Mouse (Mus musculus) cerebellum, postnatal 36 days (tissue): ENCODE measurements at regions not wholly inside any gene's neighbourhood (a gene's known extent, or its start where the extent isn't known, plus 50 kb on each side); places are given as distances from the start of the nearest gene placed in this dataset.

Source experiments
- DNase-seq, 2 experiments: peaks; one replicate each; pipeline ENCODE4 v3.0.0; 2021 to 2022; ENCODE audit warnings: mixed read lengths in 2 of 2

GRCm38 (mm10) chr1:73533526-73533925, 517.8 kb upstream of the Tnp1 start:
- DNase-seq: no peak

- peak; percentile 32 to 34 for DNase-seq
Observed at GRCm38 (mm10) chr1:73532316-73532715, 516.6 kb upstream of the Tnp1 start.

GRCm38 (mm10) chr1:73531831-73532230, 516.1 kb upstream of the Tnp1 start:
- DNase-seq: no peak

GRCm38 (mm10) chr1:73530326-73530725, 514.6 kb upstream of the Tnp1 start:
- DNase-seq: no peak

- DNase-seq: peak; percentile 76 to 81
Observed at GRCm38 (mm10) chr1:73528623-73529022, 512.9 kb upstream of the Tnp1 start.

- no peak for DNase-seq
Observed at GRCm38 (mm10) chr1:73516441-73516840, 500.7 kb upstream of the Tnp1 start.

- no peak for DNase-seq
Observed at GRCm38 (mm10) chr1:73515781-73516180, 500.1 kb upstream of the Tnp1 start.

DNA sequence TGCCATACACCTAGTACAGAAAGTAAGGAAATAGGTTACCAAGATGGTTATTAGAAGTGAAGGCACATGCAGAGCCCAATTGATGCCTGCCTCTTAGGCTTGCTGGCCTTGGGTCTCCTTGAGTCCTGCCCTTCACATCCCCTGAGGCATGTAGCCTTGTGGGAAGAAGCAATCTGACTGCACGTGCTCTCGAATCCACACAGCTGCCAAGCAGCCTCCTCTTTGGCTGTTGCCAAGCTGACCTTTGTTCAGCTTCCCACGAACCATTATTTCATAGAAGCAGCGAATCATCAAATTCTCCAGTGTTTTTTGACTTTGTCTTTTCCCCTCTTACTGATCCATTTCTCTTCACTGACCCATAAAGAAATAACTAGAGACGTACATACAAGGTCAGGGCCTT, 498.1 kb upstream of the Tnp1 start:
- no peak for DNase-seq

DNA sequence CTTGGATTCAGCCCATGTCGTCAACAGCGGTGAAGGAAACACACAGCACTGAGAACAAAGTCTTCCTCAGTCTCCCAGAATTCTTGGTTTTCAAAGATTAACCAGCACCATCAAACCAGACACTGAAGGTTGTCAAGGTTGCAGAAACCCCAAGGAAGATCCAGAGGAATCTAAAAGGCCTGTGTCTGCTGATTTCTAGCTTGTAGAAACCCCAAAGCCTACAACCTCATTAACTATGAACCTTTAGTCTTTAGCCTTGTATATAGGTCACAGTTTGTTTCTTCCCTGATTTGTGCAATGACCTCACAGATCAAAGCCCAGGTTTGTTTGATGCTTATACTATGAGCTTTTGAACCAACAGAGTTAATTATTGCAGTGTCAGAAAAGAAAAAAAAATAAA, 497.1 kb upstream of the Tnp1 start:
- DNase-seq: no peak

DNA sequence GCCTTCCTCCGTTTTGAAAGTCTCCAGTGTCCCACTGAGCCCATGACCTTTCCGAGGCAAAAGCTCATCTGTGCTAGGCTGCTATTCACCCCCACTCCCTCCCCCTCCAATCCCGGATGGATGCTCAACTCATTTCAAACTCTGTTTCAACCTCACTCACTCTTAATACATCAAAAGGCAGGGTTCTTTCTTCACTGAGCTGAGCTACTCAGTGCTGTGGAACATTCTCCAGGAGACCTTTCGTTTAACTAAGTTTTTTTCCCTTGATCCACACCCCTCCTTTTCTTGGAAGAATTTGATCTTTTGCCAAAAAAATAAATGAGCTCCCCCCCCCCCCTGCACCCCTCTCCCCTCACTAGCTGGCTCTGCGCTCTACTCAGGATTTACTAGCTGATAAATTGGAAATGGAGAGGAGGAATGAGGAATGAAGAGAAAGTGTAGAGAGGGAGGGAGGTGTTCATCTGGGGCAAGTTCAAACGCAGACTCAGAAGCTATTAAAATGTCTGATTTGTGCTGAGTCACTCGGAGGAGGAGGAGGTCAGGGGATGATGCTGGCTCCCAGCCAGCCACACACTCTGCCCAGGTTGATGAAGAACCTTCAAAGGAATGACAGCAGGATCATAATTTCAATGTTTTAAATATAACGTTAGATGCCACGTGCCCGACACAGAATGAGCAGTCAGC, 491.5 kb upstream of the Tnp1 start:
- DNase-seq: no peak

GRCm38 (mm10) chr1:73503611-73504010, 487.9 kb upstream of the Tnp1 start:
- no peak for DNase-seq

DNA sequence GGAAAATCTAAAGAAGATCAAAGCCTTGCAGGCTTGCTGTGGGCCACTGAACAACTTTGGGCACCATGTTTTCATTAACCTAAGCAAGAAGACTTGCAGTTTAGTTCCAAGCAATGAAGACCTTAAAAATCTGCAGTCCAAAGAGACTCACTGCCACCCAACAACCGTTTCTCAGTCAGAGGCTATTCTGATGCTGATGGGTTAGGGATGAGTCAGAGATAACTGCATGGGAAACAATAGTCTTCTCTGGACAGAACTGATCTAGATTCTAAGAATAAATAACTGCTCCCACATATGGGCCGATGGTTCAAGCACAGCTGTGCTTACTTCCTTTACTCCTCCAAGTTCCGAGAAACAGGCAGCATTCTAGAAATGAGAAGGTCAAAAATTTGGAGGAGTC, 485.0 kb upstream of the Tnp1 start:
- DNase-seq: no peak

- no peak for DNase-seq
Observed at GRCm38 (mm10) chr1:73495971-73496749, 480.5 kb upstream of the Tnp1 start.

DNA sequence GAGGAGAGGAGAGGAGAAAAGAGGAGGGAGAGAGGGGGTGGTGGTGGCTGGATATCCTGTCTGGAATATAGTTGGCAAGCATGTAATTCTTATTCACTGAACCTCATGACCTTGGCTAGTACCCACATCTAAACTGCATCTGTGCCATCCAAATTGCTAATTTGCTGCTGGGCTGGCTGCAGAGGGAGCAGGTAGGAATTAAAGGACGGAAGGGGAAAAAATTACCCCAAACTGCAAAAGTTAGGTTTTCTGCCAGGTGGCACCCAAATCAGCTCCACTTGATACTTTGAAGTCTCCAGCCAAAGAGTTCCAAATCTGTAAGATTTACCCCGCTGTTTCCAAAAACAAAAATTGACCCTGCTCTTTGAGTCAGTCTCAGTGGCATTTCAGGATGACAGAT, 466.2 kb upstream of the Tnp1 start:
- DNase-seq: no peak

DNA sequence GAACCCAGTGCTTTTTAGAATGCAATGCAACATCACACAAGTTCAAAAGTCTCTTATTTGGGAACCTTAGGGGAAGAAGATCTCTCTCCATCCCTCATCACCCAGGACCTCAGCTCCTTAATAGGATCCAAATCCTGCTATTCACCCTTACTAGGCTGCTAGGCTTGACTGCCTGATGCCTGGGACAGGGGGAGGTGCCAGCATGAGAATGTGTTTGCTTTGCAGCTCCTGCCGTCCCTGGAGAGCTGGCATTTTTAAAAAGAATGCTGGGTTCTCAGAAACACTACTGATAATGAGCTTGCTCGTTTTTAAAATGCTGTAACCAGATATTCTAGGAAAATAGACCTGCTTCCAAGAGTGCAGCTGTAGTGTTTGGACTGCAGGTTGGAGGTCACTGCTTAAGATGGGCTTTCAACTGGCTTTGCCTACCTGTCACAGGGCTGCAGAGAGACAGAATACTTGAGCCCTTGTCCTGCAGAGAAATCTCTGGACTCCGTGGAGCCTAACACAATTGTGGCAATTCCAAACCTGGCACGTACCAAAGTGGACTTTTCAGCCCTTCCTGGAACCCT, 463.7 kb upstream of the Tnp1 start:
- no peak for DNase-seq

GRCm38 (mm10) chr1:73460598-73460997, 444.9 kb upstream of the Tnp1 start:
- DNase-seq: no peak

- DNase-seq: no peak
Observed at GRCm38 (mm10) chr1:73459754-73460534, 444.2 kb upstream of the Tnp1 start.

DNA sequence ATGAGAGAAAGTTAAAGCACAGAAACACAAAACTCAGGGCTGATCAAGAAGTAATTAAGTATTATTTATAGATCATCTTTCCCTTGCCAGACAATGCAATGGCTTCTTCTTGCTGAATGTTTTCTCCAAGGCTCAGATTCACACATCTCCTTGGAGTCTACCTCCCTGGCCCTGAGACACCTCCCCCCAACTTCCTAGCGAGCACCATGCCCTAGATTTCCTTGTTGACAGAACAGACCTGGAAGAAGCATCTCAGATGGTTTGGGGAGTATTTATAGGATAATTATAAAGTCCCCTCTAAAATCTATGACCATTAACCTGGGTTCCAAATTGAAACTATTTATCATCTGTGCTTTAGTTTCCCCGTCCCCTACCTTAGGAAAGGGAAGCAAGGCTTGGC, 441.6 kb upstream of the Tnp1 start:
- no peak for DNase-seq

GRCm38 (mm10) chr1:73456359-73457062, 440.8 kb upstream of the Tnp1 start:
- DNase-seq: no peak

DNA sequence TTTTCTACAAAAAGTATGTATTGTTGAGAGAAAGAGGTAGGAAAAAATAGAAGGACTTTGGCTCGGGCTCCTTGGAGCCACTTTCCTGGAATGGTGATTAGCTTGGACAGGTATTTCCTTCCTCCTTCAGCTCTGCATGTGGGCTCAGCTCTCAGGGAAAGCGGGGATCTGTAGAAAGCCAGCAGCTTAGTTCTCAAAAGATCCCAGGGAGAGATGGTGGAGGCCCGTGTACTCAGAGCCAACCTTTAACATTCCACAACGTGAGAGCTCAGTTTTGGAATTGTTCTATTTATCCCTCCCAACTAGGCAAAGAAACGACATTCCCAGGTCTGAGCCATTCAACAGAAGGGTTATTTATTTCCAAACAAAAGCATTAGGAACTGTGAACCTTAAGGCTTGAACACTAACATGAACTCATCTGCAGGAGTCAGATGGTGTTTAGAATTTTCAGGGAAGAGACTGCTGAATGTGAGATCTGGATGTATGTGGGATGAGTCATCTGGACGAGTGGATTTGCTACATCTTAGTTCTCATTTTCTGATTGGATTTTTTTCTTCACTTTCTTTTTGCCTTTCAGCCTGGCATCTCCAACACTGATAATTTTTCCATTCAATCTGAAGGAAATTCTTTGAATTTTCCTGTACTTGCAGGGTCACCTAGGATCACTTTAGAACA, 428.6 kb upstream of the Tnp1 start:
- DNase-seq: no peak

- DNase-seq: no peak
Observed at GRCm38 (mm10) chr1:73438385-73438784, 422.7 kb upstream of the Tnp1 start.

- no peak for DNase-seq
Observed at GRCm38 (mm10) chr1:73428101-73428500, 412.4 kb upstream of the Tnp1 start.
